Mouse (Mus musculus) embryonic facial prominence, embryonic 15.5 days (tissue): ENCODE results near the gene Il6. TPM values are rescaled to one million over a fixed set of nuclear protein-coding genes. Genes with fewer than 3 reads are reported as not detected.
A peak's percentile ranks its signal among the peaks of the same experiment; 100 is the strongest.
"Not testable (repeated sequence)": the region's sequence is repeated elsewhere in the genome, so short reads cannot be mapped to it uniquely, and the experiment has no call there.

Source experiments
- ATAC-seq: fragments of 200-750 bp; cut with Nextera tagmentation; 2 replicates; pipeline ENCODE4 v1.8.0; 2017; ENCODE audit warnings: low read depth, moderate TSS enrichment; ENCODE audit not compliant: insufficient number of reproducible peaks, low FRiP score, low TSS enrichment
- H3K27ac ChIP-seq: fragments of 300-500 bp; sonication (generic); replicated peaks from 2 replicates; pipeline ENCODE4 v1.5.1; 2015; ENCODE audit warnings: mild to moderate bottlenecking, inconsistent platforms
- H3K27me3 ChIP-seq: fragments of 300-500 bp; sonication (generic); 2 replicates; pipeline ENCODE4 v1.6.1; 2015; ENCODE audit warnings: inconsistent platforms
- H3K36me3 ChIP-seq: fragments of 300-500 bp; sonication (generic); 2 replicates; pipeline ENCODE4 v1.6.1; 2015; ENCODE audit warnings: mild to moderate bottlenecking, inconsistent platforms
- H3K4me1 ChIP-seq: fragments of 300-500 bp; sonication (generic); 2 replicates; pipeline ENCODE4 v1.6.1; 2015; ENCODE audit warnings: inconsistent platforms
- H3K4me2 ChIP-seq: fragments of 300-500 bp; sonication (generic); replicated peaks from 2 replicates; pipeline ENCODE4 v1.6.1; 2015; ENCODE audit warnings: mild to moderate bottlenecking, inconsistent platforms
- H3K4me3 ChIP-seq: fragments of 300-500 bp; sonication (generic); replicated peaks from 2 replicates; pipeline ENCODE4 v1.5.1; 2015; ENCODE audit warnings: mild to moderate bottlenecking, inconsistent platforms
- H3K9ac ChIP-seq: fragments of 300-500 bp; sonication (generic); 2 replicates; pipeline ENCODE4 v1.6.1; 2015; ENCODE audit warnings: inconsistent platforms
- H3K9me3 ChIP-seq: fragments of 300-500 bp; sonication (generic); replicated peaks from 2 replicates; pipeline ENCODE4 v1.6.1; 2016; ENCODE audit warnings: inconsistent platforms
- WGBS: fragments of 180-500 bp; shearing (Covaris S2); methylation state at CpG from one replicate; pipeline ENCODE4 v1.1.7; 2015; 5-methylcytosine and 5-hydroxymethylcytosine counted together
- polyA plus RNA-seq: library from polyadenylated mRNA; unstranded; fragments of >200 nt; fragmentation: Nextera tagmentation; extraction: Ambion mirVana; gene quantifications from 2 replicates; pipeline ENCODE4 v1.2.1, GENCODE M21; 2015

Gene Il6
- polyA plus RNA-seq = 0.25 and 0.29 TPM in 2 replicates

DNA sequence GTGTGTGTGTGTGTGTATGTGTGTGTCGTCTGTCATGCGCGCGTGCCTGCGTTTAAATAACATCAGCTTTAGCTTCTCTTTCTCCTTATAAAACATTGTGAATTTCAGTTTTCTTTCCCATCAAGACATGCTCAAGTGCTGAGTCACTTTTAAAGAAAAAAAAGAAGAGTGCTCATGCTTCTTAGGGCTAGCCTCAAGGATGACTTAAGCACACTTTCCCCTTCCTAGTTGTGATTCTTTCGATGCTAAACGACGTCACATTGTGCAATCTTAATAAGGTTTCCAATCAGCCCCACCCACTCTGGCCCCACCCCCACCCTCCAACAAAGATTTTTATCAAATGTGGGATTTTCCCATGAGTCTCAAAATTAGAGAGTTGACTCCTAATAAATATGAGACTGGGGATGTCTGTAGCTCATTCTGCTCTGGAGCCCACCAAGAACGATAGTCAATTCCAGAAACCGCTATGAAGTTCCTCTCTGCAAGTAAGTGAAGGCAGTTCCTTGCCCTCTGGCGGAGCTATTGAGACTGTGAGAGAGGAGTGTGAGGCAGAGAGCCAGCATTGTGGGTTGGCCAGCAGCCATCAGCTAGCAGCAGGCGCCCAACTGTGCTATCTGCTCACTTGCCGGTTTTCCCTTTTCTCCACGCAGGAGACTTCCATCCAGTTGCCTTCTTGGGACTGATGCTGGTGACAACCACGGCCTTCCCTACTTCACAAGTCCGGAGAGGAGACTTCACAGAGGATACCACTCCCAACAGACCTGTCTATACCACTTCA lies at the start of gene Il6:
TSS of gene Il6 (plus strand) at position 389 of the 778 bp plus-strand sequence.
- Histone ChIP-seq H3K27me3 (no peaks in the 10 kb centered on the region), H3K36me3 (no peaks in the 10 kb centered on the region), H3K4me2 (0 out of 2 replicates have a peak within 1 kb of the TSS, but pooled peaks have one; percentile 8), H3K27ac (no peak within 1 kb of the TSS), H3K4me1 (peaks cover 10% of the 10 kb centered on the region; the same call in 1 of the 2 replicates), H3K9ac (no peak within 1 kb of the TSS), H3K4me3 (no peak within 1 kb of the TSS), H3K9me3 (no peaks in the 10 kb centered on the region)
- WGBS = 35% methylated on average over 16 of the region's 16 CpGs
- ATAC-seq = 0 out of 2 replicates have a peak, but pooled peaks have one; percentile 34

DNA sequence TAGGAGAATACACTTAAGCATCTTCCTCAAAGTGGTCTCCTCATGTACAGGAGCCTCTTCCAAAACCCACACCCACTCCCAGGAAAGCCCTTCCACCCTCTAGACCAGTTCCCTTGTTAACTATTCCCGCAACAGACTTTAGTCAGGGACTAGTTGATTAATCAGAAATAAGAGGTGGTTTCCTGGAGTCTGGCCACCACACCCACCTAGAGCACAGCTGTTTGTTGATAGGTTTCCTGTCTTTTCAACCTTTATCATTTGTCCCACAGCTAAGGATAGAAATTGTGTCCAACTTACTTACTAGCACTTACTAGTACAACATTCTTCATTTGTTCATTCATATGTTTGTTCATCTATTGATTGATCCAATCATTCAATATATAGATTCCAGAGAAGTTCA lies 49.4 kb upstream of the Il6 start:
- Histone ChIP-seq H3K9me3 (no peaks in the 10 kb centered on the region), H3K4me3 (no peak overlapping the region), H3K27ac (no peak overlapping the region), H3K4me1 (no peaks in the 10 kb centered on the region), H3K36me3 (no peaks in the 10 kb centered on the region), H3K27me3 (no peaks in the 10 kb centered on the region), H3K4me2 (no peak overlapping the region), H3K9ac (no peak overlapping the region)
- WGBS = 83% methylated on average over 1 of the region's 1 CpGs
- no peak for ATAC-seq

DNA sequence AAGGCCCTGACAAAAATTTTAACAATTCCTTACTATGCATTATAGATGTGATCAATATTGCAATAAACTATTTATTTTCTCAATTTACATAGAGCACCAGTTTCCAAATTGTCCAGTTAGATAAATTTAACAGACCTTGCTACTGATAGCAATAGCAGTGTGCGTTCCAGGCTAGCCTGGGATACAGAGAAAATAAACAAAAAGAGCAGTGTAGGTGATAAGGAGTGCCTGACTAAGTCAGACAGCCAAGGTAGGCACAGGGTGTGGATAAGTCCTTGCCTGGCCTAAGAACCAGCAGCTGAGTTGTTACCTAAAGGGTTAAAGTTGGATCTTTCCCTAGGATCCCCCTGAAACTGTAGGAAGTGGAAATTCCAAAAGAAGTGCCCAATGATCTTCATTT lies 42.7 kb upstream of the Il6 start:
- WGBS = 91% methylated on average over 1 of the region's 1 CpGs
- H3K9ac ChIP-seq = no peak overlapping the region

DNA sequence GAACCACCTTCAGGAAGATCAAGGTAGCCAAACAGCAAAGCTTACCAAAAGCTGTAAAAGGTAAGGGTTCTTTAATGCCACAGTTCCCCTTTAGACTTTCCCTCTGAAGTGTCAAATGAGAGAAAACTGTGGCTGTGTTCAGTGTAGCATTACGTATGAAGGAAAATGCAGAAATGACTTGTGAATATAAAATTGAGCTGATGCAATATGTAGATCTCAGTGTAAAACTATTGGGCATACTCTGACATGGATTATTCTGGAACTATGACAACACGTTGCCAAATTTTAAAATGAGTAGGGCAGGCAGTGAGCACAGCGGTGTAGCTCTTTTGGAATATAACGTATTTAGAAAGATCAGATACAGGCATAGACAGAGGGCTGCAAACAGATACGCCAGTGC lies 40.1 kb upstream of the Il6 start:
- no peaks in the 10 kb centered on the region for H3K4me1 ChIP-seq
- H3K27me3 ChIP-seq = no peaks in the 10 kb centered on the region
- no peak overlapping the region for H3K4me2 ChIP-seq
- no peak overlapping the region for H3K27ac ChIP-seq
- ATAC-seq = no peak
- no peaks in the 10 kb centered on the region for H3K9me3 ChIP-seq
- 81% methylated on average over 5 of the region's 5 CpGs for WGBS
- no peak overlapping the region for H3K9ac ChIP-seq
- H3K36me3 ChIP-seq = no peaks in the 10 kb centered on the region
- H3K4me3 ChIP-seq = no peak overlapping the region

More for the DNA sequence above, 42.7 kb upstream of the Il6 start:
- Histone ChIP-seq H3K9me3 (no peaks in the 10 kb centered on the region), H3K27ac (no peak overlapping the region), H3K4me1 (no peaks in the 10 kb centered on the region), H3K36me3 (no peaks in the 10 kb centered on the region), H3K4me2 (no peak overlapping the region), H3K4me3 (no peak overlapping the region), H3K27me3 (no peaks in the 10 kb centered on the region)
- no peak for ATAC-seq

DNA sequence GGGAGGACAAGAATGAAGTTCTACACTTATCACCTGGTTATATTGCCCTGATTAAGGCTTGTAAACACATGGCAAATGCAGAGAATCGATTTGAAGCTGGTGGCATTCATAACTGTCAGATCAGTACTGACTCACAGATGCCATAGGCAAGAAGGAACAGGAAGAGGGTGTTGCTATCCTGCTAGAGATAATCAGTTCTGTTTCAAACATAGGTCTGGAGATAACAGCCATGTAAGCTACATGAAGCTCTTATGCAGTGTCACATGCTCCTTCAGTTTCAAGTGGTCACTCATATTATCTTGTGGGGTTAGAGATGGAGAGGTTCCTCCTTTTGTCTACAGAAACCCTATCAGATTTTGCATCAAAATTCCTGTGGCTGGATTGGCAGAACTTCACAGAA lies 39.4 kb upstream of the Il6 start:
- no peak overlapping the region for H3K27ac ChIP-seq
- 58% methylated on average over 1 of the region's 1 CpGs for WGBS
- H3K36me3 ChIP-seq = no peaks in the 10 kb centered on the region
- H3K9ac ChIP-seq = no peak overlapping the region
- H3K4me2 ChIP-seq = no peak overlapping the region
- H3K4me1 ChIP-seq = no peaks in the 10 kb centered on the region
- H3K27me3 ChIP-seq = no peaks in the 10 kb centered on the region
- H3K9me3 ChIP-seq = no peaks in the 10 kb centered on the region
- H3K4me3 ChIP-seq = no peak overlapping the region
- no peak for ATAC-seq

DNA sequence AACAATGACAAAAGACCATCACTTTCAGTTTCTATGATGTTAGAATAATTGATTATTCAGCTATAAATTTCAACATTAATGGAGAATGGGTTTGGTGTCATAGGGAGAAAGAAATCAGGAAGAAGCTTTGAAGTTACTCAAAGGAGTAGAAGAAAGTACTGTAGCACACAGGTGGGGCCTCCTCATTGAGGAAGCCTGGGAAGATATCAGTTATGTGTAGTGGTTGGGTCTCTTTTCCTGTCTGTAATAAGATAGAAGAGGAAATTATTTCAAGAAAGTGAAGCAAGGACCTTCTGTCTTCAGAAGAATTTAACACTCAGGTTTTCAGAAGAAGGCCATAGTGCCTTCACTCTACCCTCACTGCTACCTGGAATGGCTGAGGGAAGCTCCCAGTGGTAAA lies 38.8 kb upstream of the Il6 start:
- no peak for ATAC-seq
- Histone ChIP-seq H3K36me3 (no peaks in the 10 kb centered on the region), H3K27me3 (no peaks in the 10 kb centered on the region), H3K4me2 (no peak overlapping the region), H3K9me3 (no peaks in the 10 kb centered on the region), H3K27ac (no peak overlapping the region), H3K9ac (no peak overlapping the region), H3K4me1 (no peaks in the 10 kb centered on the region), H3K4me3 (no peak overlapping the region)

DNA sequence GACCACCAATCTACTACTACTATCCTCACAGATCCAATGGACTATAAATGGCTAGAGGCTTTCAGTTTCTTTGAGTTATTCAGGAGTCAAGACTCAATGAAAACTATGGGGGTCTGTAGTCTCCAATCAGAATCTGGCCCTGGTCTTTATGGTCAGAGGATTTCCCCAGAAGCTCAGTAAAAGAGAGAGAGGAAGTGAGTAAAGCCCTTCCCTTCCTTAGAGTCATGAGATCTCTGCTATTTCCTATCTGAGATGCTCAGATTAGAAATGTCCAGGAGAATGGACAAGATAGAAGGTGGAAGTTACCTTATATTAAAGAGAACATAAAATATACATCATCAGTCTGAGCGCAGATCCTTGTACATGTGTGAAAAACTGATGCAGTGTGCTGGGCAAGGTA lies 19.3 kb upstream of the Il6 start:
- Histone ChIP-seq H3K9ac (no peak overlapping the region), H3K27me3 (no peaks in the 10 kb centered on the region), H3K27ac (no peak overlapping the region), H3K4me1 (no peaks in the 10 kb centered on the region), H3K4me3 (no peak overlapping the region), H3K36me3 (no peaks in the 10 kb centered on the region), H3K4me2 (no peak overlapping the region), H3K9me3 (no peaks in the 10 kb centered on the region)
- no peak for ATAC-seq
- WGBS = 98% methylated on average over 1 of the region's 1 CpGs

DNA sequence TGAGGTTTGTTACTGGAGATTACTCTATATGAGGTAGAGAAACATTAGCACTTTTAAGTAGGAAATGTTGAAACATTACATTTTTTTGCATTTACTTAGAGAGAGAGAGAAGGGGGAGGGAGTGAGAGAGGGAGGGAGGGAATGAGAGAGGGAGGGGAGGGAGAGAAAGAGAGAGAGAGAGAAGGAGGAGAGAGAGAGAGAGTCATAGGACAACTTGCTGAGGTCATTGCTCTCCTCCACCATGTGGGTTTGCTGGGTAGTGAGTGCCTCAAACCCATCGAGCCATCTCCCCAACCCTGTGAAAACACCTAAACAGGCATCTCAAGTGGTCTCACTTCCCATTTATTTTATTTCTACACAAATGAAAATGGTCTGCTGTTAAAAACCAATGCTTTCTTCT lies 18.6 kb upstream of the Il6 start:
- no peaks in the 10 kb centered on the region for H3K27me3 ChIP-seq
- no peak for ATAC-seq
- 83% methylated on average over 1 of the region's 1 CpGs for WGBS

DNA sequence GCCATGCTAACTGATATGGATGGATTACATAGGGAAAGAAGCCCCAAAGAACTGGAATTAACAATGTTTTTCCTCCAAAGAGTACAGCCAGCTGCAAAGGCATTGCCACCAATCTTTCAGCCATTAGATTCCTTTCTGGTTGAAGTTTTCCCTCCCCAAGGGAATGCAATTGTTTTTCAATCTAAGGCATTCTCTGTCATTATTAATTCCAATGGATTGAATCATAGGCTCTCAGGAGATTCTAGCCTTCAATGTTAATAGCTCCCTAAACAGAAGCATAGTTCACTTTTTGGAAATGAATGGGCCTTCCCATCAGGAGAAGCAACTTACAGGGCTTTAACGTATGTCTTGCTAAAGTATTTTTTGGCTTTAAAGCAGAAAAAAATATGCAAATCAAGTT lies 15.6 kb upstream of the Il6 start:
- H3K36me3 ChIP-seq = no peaks in the 10 kb centered on the region
- H3K4me1 ChIP-seq = no peaks in the 10 kb centered on the region
- no peak overlapping the region for H3K4me2 ChIP-seq
- H3K9me3 ChIP-seq = no peaks in the 10 kb centered on the region
- H3K9ac ChIP-seq = no peak overlapping the region
- H3K4me3 ChIP-seq = no peak overlapping the region
- H3K27ac ChIP-seq = no peak overlapping the region
- no peak for ATAC-seq
- H3K27me3 ChIP-seq = no peaks in the 10 kb centered on the region
- 54% methylated on average over 1 of the region's 1 CpGs for WGBS

More for the DNA sequence above, 18.6 kb upstream of the Il6 start:
- no peak overlapping the region for H3K27ac ChIP-seq
- H3K4me3 ChIP-seq = no peak overlapping the region
- H3K4me1 ChIP-seq = no peaks in the 10 kb centered on the region
- no peak overlapping the region for H3K4me2 ChIP-seq
- H3K9ac ChIP-seq = no peak overlapping the region
- H3K36me3 ChIP-seq = no peaks in the 10 kb centered on the region
- H3K9me3 ChIP-seq = no peaks in the 10 kb centered on the region

DNA sequence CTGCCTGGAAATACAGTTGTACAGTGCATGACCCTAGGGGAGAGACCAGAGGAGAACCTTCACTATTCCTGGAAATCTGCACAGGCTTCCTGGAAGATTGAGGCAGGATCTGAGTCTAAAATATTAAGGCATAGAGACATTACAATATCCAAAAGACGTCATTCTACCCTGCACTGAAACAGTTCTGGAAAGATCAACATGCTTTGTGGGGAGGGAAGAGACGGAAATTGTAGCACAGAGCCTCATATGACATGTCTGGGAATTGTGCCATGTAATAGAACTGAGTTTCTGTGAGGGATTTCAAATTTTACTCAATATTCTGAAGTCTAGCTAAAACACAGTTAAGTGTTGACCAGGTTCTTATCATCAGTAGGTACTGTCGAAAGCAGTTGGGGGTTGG lies 12.0 kb upstream of the Il6 start:
- Histone ChIP-seq H3K27me3 (no peaks in the 10 kb centered on the region), H3K9me3 (no peaks in the 10 kb centered on the region), H3K4me2 (no peak overlapping the region), H3K4me1 (no peaks in the 10 kb centered on the region), H3K9ac (no peak overlapping the region), H3K4me3 (no peak overlapping the region), H3K36me3 (no peaks in the 10 kb centered on the region), H3K27ac (0 out of 2 replicates have a peak overlapping the region, but pooled peaks have one; percentile 22)
- 49% methylated on average over 3 of the region's 3 CpGs for WGBS
- no peak for ATAC-seq

DNA sequence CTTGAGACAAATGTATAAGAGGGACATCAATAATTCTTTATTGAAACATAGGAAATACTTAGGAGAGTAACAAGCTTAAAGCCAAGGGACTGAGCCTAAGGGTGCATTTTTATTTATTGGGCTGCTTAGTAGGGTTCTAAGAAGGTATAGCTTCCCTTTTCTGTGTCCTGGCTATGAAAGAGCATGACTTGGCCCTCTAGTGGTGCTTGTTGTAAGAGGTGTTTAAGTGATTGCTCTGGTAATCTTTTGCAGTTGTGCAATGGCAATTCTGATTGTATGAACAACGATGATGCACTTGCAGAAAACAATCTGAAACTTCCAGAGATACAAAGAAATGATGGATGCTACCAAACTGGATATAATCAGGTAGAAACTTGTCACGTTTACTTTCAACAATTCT lies 1.7 kb downstream of the Il6 start:
- ATAC-seq = no peak
- H3K36me3 ChIP-seq = no peaks in the 10 kb centered on the region
- H3K4me1 ChIP-seq = peaks cover 10% of the 10 kb centered on the region; the same call in 1 of the 2 replicates
- WGBS = 47% methylated on average over 2 of the region's 2 CpGs
- no peak overlapping the region for H3K4me2 ChIP-seq
- no peaks in the 10 kb centered on the region for H3K27me3 ChIP-seq
- H3K9ac ChIP-seq = no peak overlapping the region
- H3K27ac ChIP-seq = no peak overlapping the region
- H3K4me3 ChIP-seq = no peak overlapping the region
- no peaks in the 10 kb centered on the region for H3K9me3 ChIP-seq

DNA sequence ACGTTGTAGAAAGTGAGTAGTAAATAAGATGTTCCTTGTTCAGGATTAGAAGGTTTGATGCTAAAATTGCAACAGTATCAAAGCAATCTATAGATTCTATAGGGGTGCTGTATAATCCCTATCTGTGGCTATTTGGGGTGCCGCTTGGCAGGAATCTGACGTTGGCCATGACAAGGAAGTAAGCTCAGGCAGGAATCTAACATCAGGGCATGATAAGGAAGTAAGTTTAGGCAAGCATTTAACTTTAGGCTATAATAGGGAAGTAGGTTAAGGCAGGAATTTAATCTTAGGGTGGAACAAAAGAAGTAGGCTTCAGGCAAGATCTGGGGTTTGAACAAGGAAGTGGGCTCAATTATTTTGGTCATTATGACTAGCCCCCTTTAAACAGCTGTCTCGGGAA lies 22.9 kb downstream of the Il6 start:
- ATAC-seq, H3K4me2 ChIP-seq, H3K9ac ChIP-seq, H3K36me3 ChIP-seq, H3K4me3 ChIP-seq, H3K27ac ChIP-seq, H3K4me1 ChIP-seq, H3K27me3 ChIP-seq, H3K9me3 ChIP-seq: not testable (repeated sequence)
- WGBS = 71% methylated on average over 4 of the region's 4 CpGs
